Mouse (Mus musculus) midbrain, embryonic 14.5 days (tissue): ENCODE measurements around the gene Cyp1a2. TPM values are rescaled to one million over a fixed set of nuclear protein-coding genes. Genes with fewer than 3 reads are reported as not detected.

Experiments
- ATAC-seq: fragments of 200-750 bp; cut with Nextera tagmentation; 2 replicates; pipeline ENCODE4 v1.8.0; 2017; ENCODE audit warnings: moderate number of reproducible peaks, moderate library complexity; ENCODE audit not compliant: low FRiP score, low TSS enrichment
- DNase-seq: peaks from one replicate; pipeline ENCODE4 v3.0.0-alpha.2; 2015
- H3K27ac ChIP-seq: fragments of 300-500 bp; sonication (generic); replicated peaks from 2 replicates; pipeline ENCODE4 v1.5.1; 2014; ENCODE audit warnings: mild to moderate bottlenecking, low read depth, low read length, moderate library complexity
- H3K27me3 ChIP-seq: fragments of 300-500 bp; sonication (generic); 2 replicates; pipeline ENCODE4 v1.6.1; 2014; ENCODE audit warnings: low read length, control low read depth, mixed read lengths; ENCODE audit not compliant: control insufficient read depth, insufficient read depth
- H3K36me3 ChIP-seq: fragments of 300-500 bp; sonication (generic); 2 replicates; pipeline ENCODE4 v1.6.1; 2014; ENCODE audit warnings: low read length, control low read depth; ENCODE audit not compliant: control insufficient read depth, insufficient read depth
- H3K4me1 ChIP-seq: fragments of 300-500 bp; sonication (generic); 2 replicates; pipeline ENCODE4 v1.6.1; 2014; ENCODE audit warnings: mild to moderate bottlenecking, antibody characterized with exemption, low read length, control low read depth; ENCODE audit not compliant: control insufficient read depth, insufficient read depth
- H3K4me2 ChIP-seq: fragments of 300-500 bp; sonication (generic); 2 replicates; pipeline ENCODE4 v1.6.1; 2014; ENCODE audit warnings: mild to moderate bottlenecking, low read length, moderate library complexity
- H3K4me3 ChIP-seq: fragments of 300-500 bp; sonication (generic); replicated peaks from 2 replicates; pipeline ENCODE4 v1.5.1; 2014; ENCODE audit warnings: low read depth, low read length
- H3K9ac ChIP-seq: fragments of 300-500 bp; sonication (generic); replicated peaks from 2 replicates; pipeline ENCODE4 v1.6.1; 2014; ENCODE audit warnings: mild to moderate bottlenecking, low read length, moderate library complexity
- H3K9me3 ChIP-seq: fragments of 300-500 bp; sonication (generic); 2 replicates; pipeline ENCODE4 v1.6.1; 2016; ENCODE audit warnings: low read length, control low read depth, mixed read lengths; ENCODE audit not compliant: control insufficient read depth
- WGBS: fragments of 180-500 bp; shearing (Covaris S2); extraction: QIAGEN DNeasy Blood & Tissue Kit; methylation state at CpG from one replicate; pipeline ENCODE4 v1.1.7; 2014; 5-methylcytosine and 5-hydroxymethylcytosine counted together
- polyA plus RNA-seq: library from polyadenylated mRNA; unstranded; fragments of >200 nt; fragmentation: Nextera tagmentation; extraction: Ambion mirVana; gene quantifications from 2 replicates; pipeline ENCODE4 v1.2.1, GENCODE M21; 2014

The Cyp1a2 gene
- polyA plus RNA-seq, 1 experiment from 2014 or later = not detected

GRCm38 (mm10) chr9:57688606-57689005 is 5.1 kb upstream of the Cyp1a2 start:
- Histone ChIP-seq H3K27ac (no peak overlapping the region), H3K9ac (no peak overlapping the region), H3K4me1 (no peaks in the 10 kb centered on the region), H3K4me3 (no peak overlapping the region), H3K4me2 (no peak overlapping the region), H3K27me3 (no peaks in the 10 kb centered on the region), H3K9me3 (no peaks in the 10 kb centered on the region), H3K36me3 (no peaks in the 10 kb centered on the region)
- ATAC-seq (no peak), DNase-seq (no peak)
- WGBS = 89% methylated on average over 2 of the region's 2 CpGs

GRCm38 (mm10) chr9:57688158-57688557 is 4.7 kb upstream of the Cyp1a2 start:
- H3K4me1 ChIP-seq = no peaks in the 10 kb centered on the region
- H3K27me3 ChIP-seq = no peaks in the 10 kb centered on the region
- H3K4me2 ChIP-seq = no peak overlapping the region
- DNase-seq (no peak), ATAC-seq (no peak)
- no peak overlapping the region for H3K27ac ChIP-seq
- 58% methylated on average over 2 of the region's 2 CpGs for WGBS
- no peak overlapping the region for H3K4me3 ChIP-seq
- no peak overlapping the region for H3K9ac ChIP-seq
- H3K9me3 ChIP-seq = no peaks in the 10 kb centered on the region
- H3K36me3 ChIP-seq = no peaks in the 10 kb centered on the region

GRCm38 (mm10) chr9:57687751-57688150 is 4.2 kb upstream of the Cyp1a2 start, which contains the start of gene Cyp1a1:
TSS of gene Cyp1a1 (plus strand) at chr9:57687928.
- 82% methylated on average over 2 of the region's 2 CpGs for WGBS
- Histone ChIP-seq H3K4me3 (no peak within 1 kb of the TSS), H3K9me3 (no peaks in the 10 kb centered on the region), H3K9ac (no peak within 1 kb of the TSS), H3K27ac (no peak within 1 kb of the TSS), H3K36me3 (no peaks in the 10 kb centered on the region), H3K4me1 (no peaks in the 10 kb centered on the region), H3K27me3 (no peaks in the 10 kb centered on the region), H3K4me2 (no peak within 1 kb of the TSS)
- ATAC-seq = no peak
- DNase-seq = no peak

- no peaks in the 10 kb centered on the region for H3K27me3 ChIP-seq
- ATAC-seq = no peak
- H3K36me3 ChIP-seq = no peaks in the 10 kb centered on the region
- H3K4me1 ChIP-seq = no peaks in the 10 kb centered on the region
- H3K9me3 ChIP-seq = no peaks in the 10 kb centered on the region
- no peak overlapping the region for H3K4me3 ChIP-seq
- WGBS = 90% methylated on average over 5 of the region's 5 CpGs
- H3K9ac ChIP-seq = no peak overlapping the region
- H3K27ac ChIP-seq = no peak overlapping the region
- no peak for DNase-seq
- H3K4me2 ChIP-seq = no peak overlapping the region
These were observed 2.5 kb upstream of the Cyp1a2 start for GRCm38 (mm10) chr9:57686011-57686410.

GRCm38 (mm10) chr9:57681411-57681810 is 2.1 kb downstream of the Cyp1a2 start:
- Histone ChIP-seq H3K4me1 (no peaks in the 10 kb centered on the region), H3K9me3 (no peaks in the 10 kb centered on the region), H3K9ac (no peak overlapping the region), H3K4me2 (no peak overlapping the region), H3K4me3 (no peak overlapping the region), H3K27ac (no peak overlapping the region), H3K27me3 (no peaks in the 10 kb centered on the region), H3K36me3 (no peaks in the 10 kb centered on the region)
- DNase-seq = no peak
- ATAC-seq = no peak
- 81% methylated on average over 10 of the region's 10 CpGs for WGBS

- H3K27ac ChIP-seq = no peak overlapping the region
- no peak overlapping the region for H3K9ac ChIP-seq
- H3K9me3 ChIP-seq = no peaks in the 10 kb centered on the region
- no peak overlapping the region for H3K4me2 ChIP-seq
- H3K4me1 ChIP-seq = no peaks in the 10 kb centered on the region
- 88% methylated on average over 5 of the region's 5 CpGs for WGBS
- no peaks in the 10 kb centered on the region for H3K27me3 ChIP-seq
- no peaks in the 10 kb centered on the region for H3K36me3 ChIP-seq
- ATAC-seq (no peak), DNase-seq (no peak)
- H3K4me3 ChIP-seq = no peak overlapping the region
These were observed 12.0 kb downstream of the Cyp1a2 start for GRCm38 (mm10) chr9:57671500-57671899.

GRCm38 (mm10) chr9:57671037-57671436 is 12.5 kb downstream of the Cyp1a2 start:
- DNase-seq (no peak), ATAC-seq (no peak)
- WGBS = 89% methylated on average over 4 of the region's 4 CpGs
- Histone ChIP-seq H3K4me3 (no peak overlapping the region), H3K27me3 (no peaks in the 10 kb centered on the region), H3K36me3 (no peaks in the 10 kb centered on the region), H3K4me1 (no peaks in the 10 kb centered on the region), H3K9ac (no peak overlapping the region), H3K4me2 (no peak overlapping the region), H3K27ac (no peak overlapping the region), H3K9me3 (no peaks in the 10 kb centered on the region)

GRCm38 (mm10) chr9:57669566-57669965 is 13.9 kb downstream of the Cyp1a2 start:
- H3K4me3 ChIP-seq = no peak overlapping the region
- DNase-seq = no peak
- H3K27ac ChIP-seq = no peak overlapping the region
- 84% methylated on average over 3 of the region's 3 CpGs for WGBS
- no peaks in the 10 kb centered on the region for H3K27me3 ChIP-seq
- no peak for ATAC-seq
- H3K9me3 ChIP-seq = no peaks in the 10 kb centered on the region
- no peaks in the 10 kb centered on the region for H3K4me1 ChIP-seq
- no peak overlapping the region for H3K4me2 ChIP-seq
- H3K36me3 ChIP-seq = no peaks in the 10 kb centered on the region
- no peak overlapping the region for H3K9ac ChIP-seq

GRCm38 (mm10) chr9:57668277-57668676 is 15.2 kb downstream of the Cyp1a2 start:
- no peak overlapping the region for H3K4me2 ChIP-seq
- DNase-seq (no peak), ATAC-seq (no peak)
- H3K9me3 ChIP-seq = no peaks in the 10 kb centered on the region
- 47% methylated on average over 1 of the region's 1 CpGs for WGBS
- H3K4me3 ChIP-seq = no peak overlapping the region
- no peaks in the 10 kb centered on the region for H3K27me3 ChIP-seq
- H3K36me3 ChIP-seq = no peaks in the 10 kb centered on the region
- no peak overlapping the region for H3K27ac ChIP-seq
- no peaks in the 10 kb centered on the region for H3K4me1 ChIP-seq
- no peak overlapping the region for H3K9ac ChIP-seq
